Mouse (Mus musculus) CH12.LX (cell line): ENCODE measurements around the gene Clca4b. TPM values are rescaled to one million over a fixed set of nuclear protein-coding genes. Genes with fewer than 3 reads are reported as not detected.

Source experiments
- DNase-seq: peaks from one replicate; pipeline ENCODE4 v3.0.0-alpha.2; 2013; ENCODE audit errors: extremely low read depth
- H3K27ac ChIP-seq: 2 replicates; pipeline ENCODE4 v1.5.1; 2012; ENCODE audit warnings: low read depth, mild to moderate bottlenecking, control low read depth, moderate library complexity; ENCODE audit not compliant: insufficient read depth
- H3K27me3 ChIP-seq: replicated peaks from 2 replicates; pipeline ENCODE3; 2012; ENCODE audit warnings: inconsistent platforms
- H3K36me3 ChIP-seq, 2 experiments: replicated peaks in 1 of 2; 2 replicates each; pipeline versions ENCODE3 to v1.6.1; 2012; ENCODE audit warnings: inconsistent platforms in 1 of 2, low read length in 1 of 2, mild to moderate bottlenecking in 1 of 2, mixed read lengths in 1 of 2, moderate library complexity in 1 of 2; ENCODE audit not compliant: control insufficient read depth in 1 of 2, insufficient read depth in 1 of 2
- H3K4me1 ChIP-seq, 2 experiments: 2 replicates each; pipeline ENCODE4 v1.6.1; 2012; ENCODE audit warnings: inconsistent platforms in 1 of 2, moderate library complexity in 1 of 2; ENCODE audit not compliant: insufficient read depth in 2 of 2, control insufficient read depth in 1 of 2
- H3K4me2 ChIP-seq: 2 replicates; pipeline ENCODE4 v1.6.1; 2012; ENCODE audit warnings: low read depth, mild to moderate bottlenecking, control low read depth; ENCODE audit not compliant: poor library complexity, insufficient read depth, severe bottlenecking
- H3K4me3 ChIP-seq, 3 experiments: fragments of 150-350 bp in 1 of 3; sonication (generic) in 1 of 3; replicated peaks in 1 of 3; 2 replicates each; pipeline versions ENCODE3 to v1.5.1; 2011 to 2012; ENCODE audit warnings: low read depth in 2 of 3, low read length in 2 of 3, mild to moderate bottlenecking in 2 of 3, moderate library complexity in 2 of 3, control low read depth in 1 of 3, improper control_type of control experiment in 1 of 3, inconsistent platforms in 1 of 3, mixed read lengths in 1 of 3; ENCODE audit not compliant: poor library complexity in 1 of 3
- H3K79me2 ChIP-seq: replicated peaks from 2 replicates; pipeline ENCODE4 v1.6.1; 2012; ENCODE audit warnings: mild to moderate bottlenecking, moderate library complexity; ENCODE audit not compliant: control insufficient read depth, poor library complexity, insufficient read depth, severe bottlenecking; ENCODE audit errors: extremely low read depth
- H3K9ac ChIP-seq: 2 replicates; pipeline ENCODE4 v1.6.1; 2012; ENCODE audit warnings: low read depth, mild to moderate bottlenecking, control low read depth, moderate library complexity; ENCODE audit not compliant: insufficient read depth
- H3K9me3 ChIP-seq: replicated peaks from 2 replicates; pipeline ENCODE3; 2012; ENCODE audit warnings: low read length, inconsistent platforms, mixed read lengths
- CHD2 ChIP-seq: IDR thresholded peaks from 2 replicates; pipeline ENCODE4 v1.6.1; 2011; ENCODE audit warnings: low read length, improper control_type of control experiment
- CTCF ChIP-seq, 2 experiments: IDR thresholded peaks in 1 of 2; conservative IDR thresholded peaks in 1 of 2; 2 replicates each; pipeline ENCODE4 v1.5.1; 2011 to 2012; ENCODE audit warnings: low read depth in 2 of 2, low read length in 2 of 2, improper control_type of control experiment in 1 of 2, inconsistent platforms in 1 of 2, mild to moderate bottlenecking in 1 of 2, moderate library complexity in 1 of 2
- E2F4 ChIP-seq: IDR thresholded peaks from 2 replicates; pipeline ENCODE4 v1.6.1; 2011; ENCODE audit warnings: low read depth, low read length, improper control_type of control experiment; ENCODE audit not compliant: insufficient replicate concordance
- EP300 ChIP-seq: IDR thresholded peaks from 2 replicates; pipeline ENCODE4 v1.6.1; 2011; ENCODE audit warnings: low read length, improper control_type of control experiment
- ETS1 ChIP-seq: conservative IDR thresholded peaks from 2 replicates; pipeline ENCODE4 v1.6.1; 2012; ENCODE audit warnings: low read depth, mild to moderate bottlenecking, inconsistent platforms, low read length, improper control_type of control experiment, moderate library complexity
- GABPA ChIP-seq: IDR thresholded peaks from 2 replicates; pipeline ENCODE4 v1.6.1; 2012; ENCODE audit warnings: low read depth, low read length, improper control_type of control experiment, inconsistent platforms; ENCODE audit not compliant: insufficient replicate concordance
- IRF4 ChIP-seq: IDR thresholded peaks from 2 replicates; pipeline ENCODE4 v1.6.1; 2014; ENCODE audit warnings: low read depth, mild to moderate bottlenecking, inconsistent platforms, low read length, improper control_type of control experiment
- JUN ChIP-seq: IDR thresholded peaks from 2 replicates; pipeline ENCODE4 v1.6.1; 2011; ENCODE audit warnings: low read depth, mild to moderate bottlenecking, low read length, improper control_type of control experiment, moderate library complexity; ENCODE audit not compliant: insufficient read depth
- KAT2A ChIP-seq: IDR thresholded peaks from 2 replicates; pipeline ENCODE4 v1.6.1; 2012; ENCODE audit warnings: low read length, improper control_type of control experiment, inconsistent platforms; ENCODE audit not compliant: insufficient replicate concordance
- MAX ChIP-seq: IDR thresholded peaks from 2 replicates; pipeline ENCODE4 v1.6.1; 2011; ENCODE audit warnings: low read length, improper control_type of control experiment
- MAZ ChIP-seq: IDR thresholded peaks from 2 replicates; pipeline ENCODE4 v1.6.1; 2012; ENCODE audit warnings: low read depth, mild to moderate bottlenecking, inconsistent platforms, low read length, improper control_type of control experiment, moderate library complexity
- MEF2A ChIP-seq: IDR thresholded peaks from 2 replicates; pipeline ENCODE4 v1.6.1; 2014; ENCODE audit warnings: low read depth, mild to moderate bottlenecking, inconsistent platforms, low read length, improper control_type of control experiment, borderline replicate concordance
- MYC ChIP-seq: IDR thresholded peaks from 2 replicates; pipeline ENCODE4 v1.6.1; 2011; ENCODE audit warnings: low read depth, mild to moderate bottlenecking, improper control_type of control experiment, low read length
- NELFE ChIP-seq: IDR thresholded peaks from 2 replicates; pipeline ENCODE4 v1.6.1; 2011; ENCODE audit warnings: low read depth, low read length, improper control_type of control experiment
- RAD21 ChIP-seq: IDR thresholded peaks from 2 replicates; pipeline ENCODE4 v1.6.1; 2011; ENCODE audit warnings: low read depth, mild to moderate bottlenecking, low read length, improper control_type of control experiment, moderate library complexity
- RCOR1 ChIP-seq: conservative IDR thresholded peaks from 2 replicates; pipeline ENCODE4 v1.6.1; 2012; ENCODE audit warnings: low read depth, mild to moderate bottlenecking, inconsistent platforms, low read length, improper control_type of control experiment
- SIN3A ChIP-seq: IDR thresholded peaks from 2 replicates; pipeline ENCODE4 v1.6.1; 2012; ENCODE audit warnings: low read length, improper control_type of control experiment, inconsistent platforms
- TBP ChIP-seq: conservative IDR thresholded peaks from 2 replicates; pipeline ENCODE4 v1.6.1; 2011; ENCODE audit warnings: low read depth, low read length, improper control_type of control experiment
- TCF12 ChIP-seq: IDR thresholded peaks from 2 replicates; pipeline ENCODE4 v1.6.1; 2014; ENCODE audit warnings: low read depth, mild to moderate bottlenecking, inconsistent platforms, low read length, improper control_type of control experiment
- UBTF ChIP-seq: IDR thresholded peaks from 2 replicates; pipeline ENCODE4 v1.6.1; 2012; ENCODE audit warnings: low read depth, mild to moderate bottlenecking, inconsistent platforms, low read length, improper control_type of control experiment, moderate library complexity
- ZC3H11A ChIP-seq: IDR thresholded peaks from 2 replicates; pipeline ENCODE4 v1.6.1; 2012; ENCODE audit warnings: low read depth, mild to moderate bottlenecking, inconsistent platforms, low read length, improper control_type of control experiment
- ZMIZ1 ChIP-seq: IDR thresholded peaks from 2 replicates; pipeline ENCODE4 v1.6.1; 2012; ENCODE audit warnings: low read depth, mild to moderate bottlenecking, inconsistent platforms, low read length, improper control_type of control experiment
- dilution Hi-C: fragments of 300-500 bp; cut with MboI; formaldehyde crosslinking; loops from 2 replicates; pipeline ENCODE4 v1.14.3; 2020; ENCODE audit warnings: low sequenced_read_pairs; ENCODE audit not compliant: extremely low pct_unique_long_range_greater_than_20kb, extremely low pct_ligation_motif_present
- in situ Hi-C: fragments of 300-500 bp; cut with MboI; formaldehyde crosslinking; loops from 3 replicates; pipeline ENCODE4 v1.14.3; 2019; ENCODE audit warnings: low sequenced_read_pairs, low pct_ligation_motif_present, low pct_unique_long_range_greater_than_20kb, mixed read lengths
- polyA plus RNA-seq: library from polyadenylated mRNA; unstranded; fragments of >175 nt; gene quantifications from 2 replicates; pipeline ENCODE4 v1.2.1, GENCODE M21; 2012; ENCODE audit warnings: low read depth; ENCODE audit not compliant: insufficient read length
- total RNA-seq, 2 experiments: library from RNA; depleted of rRNA; stranded (reverse); fragments of 300-350 nt in 1 of 2; fragments of >200 nt in 1 of 2; gene quantifications; 2 replicates each; pipeline ENCODE4 v1.2.3; 2012 to 2014

The Clca4b gene
- total RNA-seq (2012; rRNA removed) (not detected in 2 replicates), total RNA-seq (2014; rRNA removed) (not detected in 2 replicates), polyA plus RNA-seq (not detected in 2 replicates)

DNA sequence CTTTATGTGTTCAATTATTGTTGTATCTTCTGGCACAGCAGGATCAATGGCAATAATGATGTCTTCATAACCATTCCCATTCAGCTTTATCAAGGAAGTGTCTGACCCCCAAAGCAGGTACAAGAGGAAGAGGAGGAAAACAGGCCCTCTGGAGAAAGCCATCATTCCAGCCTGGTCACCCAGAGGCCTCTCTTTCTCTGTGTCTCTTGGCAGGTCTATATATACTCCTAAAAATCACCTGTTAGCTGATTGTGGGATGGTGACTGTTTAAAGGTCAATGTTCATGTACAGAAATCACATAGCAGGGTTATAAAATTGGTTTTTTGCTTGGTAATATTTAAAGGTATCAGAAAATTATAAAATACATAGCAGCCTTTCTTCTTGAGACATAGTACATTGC lies at the start of gene Clca4b:
Gene Clca4b (minus strand): TSS at position 195 of the 400 bp plus-strand sequence.
- in situ Hi-C loops: no loop called here
- dilution Hi-C loops: no loop called here
- no peak within 1 kb of the TSS for H3K27ac ChIP-seq

DNA sequence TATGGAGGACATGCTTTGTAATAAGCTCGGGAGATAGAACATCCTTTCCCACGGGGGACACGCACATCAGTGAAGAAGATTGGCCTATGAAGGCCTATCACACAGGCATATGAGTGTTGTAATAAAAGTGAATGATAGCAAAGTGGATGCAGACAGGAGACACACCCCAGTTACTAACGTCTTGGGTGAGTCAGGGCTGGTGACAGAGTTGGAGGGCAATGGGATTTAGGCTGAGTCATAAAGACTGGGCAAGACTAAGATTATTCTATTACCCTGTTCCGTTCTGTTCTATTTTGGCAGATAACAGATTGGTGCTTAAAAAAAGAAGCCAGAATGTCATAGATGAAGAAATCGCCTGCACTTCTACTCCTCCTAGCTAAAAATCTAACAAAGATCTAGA lies 48.2 kb upstream of the Clca4b start:
- H3K4me2 ChIP-seq: no peak overlapping the region

More for the DNA sequence above, at the start of gene Clca4b:
- no peaks in the 10 kb centered on the region for H3K27me3 ChIP-seq
- H3K9me3 ChIP-seq: no peaks in the 10 kb centered on the region
- H3K79me2 ChIP-seq: no peaks in the 10 kb centered on the region
- no peak within 1 kb of the TSS for H3K4me3 ChIP-seq
- no peak within 1 kb of the TSS for H3K9ac ChIP-seq
- no peaks in the 10 kb centered on the region for H3K36me3 ChIP-seq
- no peak for TF ChIP-seq RCOR1
- no peak for TF ChIP-seq CTCF (conservative IDR thresholded peaks at IDR 0.05 in 1 of 2, IDR thresholded peaks at IDR 0.05 in 1 of 2; ENCODE audit: low read depth in 2 of 2, low read length in 2 of 2)
- TF ChIP-seq TBP: no peak
- no peak for TF ChIP-seq RAD21
- H3K4me2 ChIP-seq: no peak within 1 kb of the TSS
- no peak for DNase-seq
- H3K4me1 ChIP-seq: peaks cover 0 to 16% of the 10 kb centered on the region in 2 experiments; a peak in 2 of 4 replicates

DNA sequence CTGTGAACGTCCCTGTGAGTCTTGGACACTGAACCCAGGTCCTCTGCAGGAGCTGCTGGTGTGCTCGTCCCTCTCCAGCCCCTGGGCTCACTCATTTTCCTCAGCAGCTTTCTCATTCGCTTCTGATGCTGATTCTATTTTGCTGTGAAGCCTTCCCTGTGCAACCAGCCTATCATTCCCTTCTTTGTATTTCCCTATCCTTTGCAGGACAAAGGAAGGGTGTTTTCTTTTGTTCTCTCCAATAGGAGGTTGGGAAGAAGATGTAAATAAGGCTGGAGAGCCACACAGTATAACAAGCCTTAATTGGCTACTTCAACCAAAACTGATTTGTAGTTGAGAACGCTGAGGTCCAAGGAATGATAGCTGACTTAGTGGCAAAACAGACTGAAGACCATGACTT lies 45.3 kb upstream of the Clca4b start:
- dilution Hi-C loops: no loop called here
- TF ChIP-seq ZC3H11A (no peak), RAD21 (no peak), MAZ (no peak), SIN3A (no peak), GABPA (no peak), RCOR1 (no peak), NELFE (no peak), ETS1 (no peak), JUN (no peak), MYC (no peak), UBTF (no peak), MAX (no peak), E2F4 (no peak), CTCF (conservative IDR thresholded peaks at IDR 0.05 in 1 of 2, IDR thresholded peaks at IDR 0.05 in 1 of 2; ENCODE audit: low read depth in 2 of 2, low read length in 2 of 2) (no peak), ZMIZ1 (no peak), TCF12 (no peak), IRF4 (no peak)
- H3K4me2 ChIP-seq: no peak overlapping the region
- no peak overlapping the region for H3K9ac ChIP-seq
- H3K9me3 ChIP-seq: no peaks in the 10 kb centered on the region
- H3K27ac ChIP-seq: no peak overlapping the region
- H3K27me3 ChIP-seq: no peaks in the 10 kb centered on the region
- peaks cover 2 to 14% of the 10 kb centered on the region in 2 experiments for H3K36me3 ChIP-seq
- H3K4me3 ChIP-seq: no peak overlapping the region
- in situ Hi-C loops: no loop called here
- no peak for DNase-seq
- H3K79me2 ChIP-seq: no peaks in the 10 kb centered on the region
- H3K4me1 ChIP-seq: peaks cover 0 to 6% of the 10 kb centered on the region in 2 experiments; a peak in 1 of 4 replicates

More for the DNA sequence above, 48.2 kb upstream of the Clca4b start:
- Histone ChIP-seq H3K9ac (no peak overlapping the region), H3K79me2 (no peaks in the 10 kb centered on the region), H3K4me1 (peaks cover 0 to 3% of the 10 kb centered on the region in 2 experiments; a peak in 1 of 4 replicates), H3K36me3 (peaks cover 2 to 14% of the 10 kb centered on the region in 2 experiments), H3K9me3 (no peaks in the 10 kb centered on the region), H3K4me3 (no peak overlapping the region), H3K27ac (no peak overlapping the region), H3K27me3 (no peaks in the 10 kb centered on the region)
- in situ Hi-C loops: no loop called here
- dilution Hi-C loops: no loop called here
- TF ChIP-seq MAX (no peak), MEF2A (no peak), RCOR1 (no peak), EP300 (no peak), CHD2 (no peak), MAZ (no peak), MYC (no peak), KAT2A (no peak)
- DNase-seq: no peak
